Mouse (Mus musculus): ENCODE measurements around the gene Zdhhc20.

- TF ChIP-seq POLR2A (IDR thresholded peaks at IDR 0.05; ENCODE audit: low read depth, low read length) (no peak), CTCF (conservative IDR thresholded peaks at IDR 0.05; ENCODE audit: insufficient read depth, insufficient read length, low read depth, low read length) (no peak)
Measured at GRCm38 (mm10) chr14:57887171-57887570, 2.9 kb downstream of the Zdhhc20 start.

Measured in kidney, adult 2 months (tissue).